Mouse (Mus musculus) intestine, postnatal 0 days (tissue): ENCODE results near the gene Pcbp2. TPM values are rescaled to one million over a fixed set of nuclear protein-coding genes. Genes with fewer than 3 reads are reported as not detected.

Source experiments
- ATAC-seq: fragments of 200-750 bp; cut with Nextera tagmentation; 2 replicates; pipeline ENCODE4 v1.8.0; 2017; ENCODE audit warnings: mild to moderate bottlenecking, moderate TSS enrichment, moderate library complexity
- H3K27ac ChIP-seq: fragments of 300-500 bp; sonication (generic); 2 replicates; pipeline ENCODE4 v1.5.1; 2014; ENCODE audit warnings: mild to moderate bottlenecking, low read depth, low read length, moderate library complexity
- H3K27me3 ChIP-seq: fragments of 300-500 bp; sonication (generic); replicated peaks from 2 replicates; pipeline ENCODE4 v1.6.1; 2014; ENCODE audit warnings: low read length, mixed read lengths; ENCODE audit not compliant: control insufficient read depth, insufficient read depth
- H3K36me3 ChIP-seq: fragments of 300-500 bp; sonication (generic); 2 replicates; pipeline ENCODE4 v1.6.1; 2014; ENCODE audit warnings: mild to moderate bottlenecking, moderate library complexity; ENCODE audit not compliant: control insufficient read depth, insufficient read depth
- H3K4me1 ChIP-seq: fragments of 300-500 bp; sonication (generic); replicated peaks from 2 replicates; pipeline ENCODE4 v1.6.1; 2014; ENCODE audit warnings: antibody characterized with exemption, low read length, mixed read lengths; ENCODE audit not compliant: control insufficient read depth, insufficient read depth
- H3K4me2 ChIP-seq: fragments of 300-500 bp; sonication (generic); replicated peaks from 2 replicates; pipeline ENCODE4 v1.6.1; 2014; ENCODE audit warnings: low read depth, mild to moderate bottlenecking, moderate library complexity
- H3K4me3 ChIP-seq: fragments of 300-500 bp; sonication (generic); 2 replicates; pipeline ENCODE4 v1.5.1; 2014; ENCODE audit warnings: low read depth, low read length
- H3K9ac ChIP-seq: fragments of 300-500 bp; sonication (generic); 2 replicates; pipeline ENCODE4 v1.6.1; 2014; ENCODE audit warnings: mild to moderate bottlenecking, low read depth, low read length
- H3K9me3 ChIP-seq: fragments of 300-500 bp; sonication (generic); 2 replicates; pipeline ENCODE4 v1.6.1; 2016; ENCODE audit warnings: mixed run types; ENCODE audit not compliant: control insufficient read depth
- CTCF ChIP-seq: sonication (generic); IDR thresholded peaks from 2 replicates; pipeline ENCODE4 v1.5.1; 2016; ENCODE audit warnings: low read depth, mild to moderate bottlenecking, control low read depth, antibody characterized with exemption, moderate library complexity
- WGBS: fragments of 180-500 bp; shearing (Covaris S2); extraction: QIAGEN DNeasy Blood & Tissue Kit; methylation state at CpG from one replicate; pipeline ENCODE4 v1.1.7; 2014; 5-methylcytosine and 5-hydroxymethylcytosine counted together
- polyA plus RNA-seq: library from polyadenylated mRNA; unstranded; fragments of >200 nt; fragmentation: Nextera tagmentation; extraction: Ambion mirVana; gene quantifications from 2 replicates; pipeline ENCODE4 v1.2.1, GENCODE M21; 2015

Pcbp2 gene
- polyA plus RNA-seq, 1 experiment from 2014 or later = 109 TPM

GRCm38 (mm10) chr15:102471295-102471645, 931 bp downstream of the Pcbp2 start:
- Histone ChIP-seq H3K36me3 (peaks cover 29% of the 10 kb centered on the region), H3K4me3 (peak overlapping the region; percentile 80), H3K9ac (peak overlapping the region; percentile 94), H3K27ac (peak overlapping the region; percentile 94), H3K4me2 (peak overlapping the region; percentile 63), H3K9me3 (no peaks in the 10 kb centered on the region), H3K4me1 (no peaks in the 10 kb centered on the region), H3K27me3 (no peaks in the 10 kb centered on the region)
- ATAC-seq = no peak
- TF ChIP-seq CTCF = no peak
- WGBS = under 1% methylated on average over 10 of the region's 10 CpGs

GRCm38 (mm10) chr15:102471727-102472126, 1.4 kb downstream of the Pcbp2 start:
- Histone ChIP-seq H3K9ac (no peak overlapping the region), H3K36me3 (peaks cover 33% of the 10 kb centered on the region), H3K27ac (no peak overlapping the region), H3K4me3 (peak overlapping the region; percentile 80), H3K4me1 (no peaks in the 10 kb centered on the region), H3K9me3 (no peaks in the 10 kb centered on the region), H3K27me3 (no peaks in the 10 kb centered on the region), H3K4me2 (peak overlapping the region; percentile 63)
- TF ChIP-seq CTCF = no peak
- no peak for ATAC-seq

GRCm38 (mm10) chr15:102473246-102473645, 2.9 kb downstream of the Pcbp2 start:
- H3K27me3 ChIP-seq = no peaks in the 10 kb centered on the region
- 51% methylated on average over 2 of the region's 2 CpGs for WGBS
- no peak for ATAC-seq
- peaks cover 47% of the 10 kb centered on the region for H3K36me3 ChIP-seq
- H3K27ac ChIP-seq = no peak overlapping the region
- no peak for TF ChIP-seq CTCF
- no peak overlapping the region for H3K4me3 ChIP-seq
- no peaks in the 10 kb centered on the region for H3K9me3 ChIP-seq
- no peaks in the 10 kb centered on the region for H3K4me1 ChIP-seq
- no peak overlapping the region for H3K9ac ChIP-seq
- H3K4me2 ChIP-seq = no peak overlapping the region

- no peak overlapping the region for H3K9ac ChIP-seq
- no peaks in the 10 kb centered on the region for H3K27me3 ChIP-seq
- ATAC-seq = no peak
- no peaks in the 10 kb centered on the region for H3K9me3 ChIP-seq
- no peak overlapping the region for H3K4me2 ChIP-seq
- H3K36me3 ChIP-seq = peaks cover 56% of the 10 kb centered on the region
- H3K4me3 ChIP-seq = no peak overlapping the region
- H3K4me1 ChIP-seq = no peaks in the 10 kb centered on the region
- H3K27ac ChIP-seq = no peak overlapping the region
- no peak for TF ChIP-seq CTCF
- WGBS = 88% methylated on average over 2 of the region's 2 CpGs
Measured at GRCm38 (mm10) chr15:102474520-102474919, 4.2 kb downstream of the Pcbp2 start.

GRCm38 (mm10) chr15:102483136-102483535, 12.8 kb downstream of the Pcbp2 start:
- H3K4me3 ChIP-seq = no peak overlapping the region
- no peak overlapping the region for H3K9ac ChIP-seq
- H3K27me3 ChIP-seq = no peaks in the 10 kb centered on the region
- no peaks in the 10 kb centered on the region for H3K9me3 ChIP-seq
- no peak overlapping the region for H3K4me2 ChIP-seq
- 89% methylated on average over 3 of the region's 3 CpGs for WGBS
- no peak for ATAC-seq
- no peak for TF ChIP-seq CTCF
- no peak overlapping the region for H3K27ac ChIP-seq
- no peaks in the 10 kb centered on the region for H3K4me1 ChIP-seq
- H3K36me3 ChIP-seq = peaks cover 74% of the 10 kb centered on the region

- no peak for TF ChIP-seq CTCF
- Histone ChIP-seq H3K27me3 (no peaks in the 10 kb centered on the region), H3K4me3 (no peak overlapping the region), H3K36me3 (peaks cover 85% of the 10 kb centered on the region), H3K4me1 (no peaks in the 10 kb centered on the region), H3K27ac (no peak overlapping the region), H3K9me3 (no peaks in the 10 kb centered on the region), H3K9ac (no peak overlapping the region), H3K4me2 (no peak overlapping the region)
- no peak for ATAC-seq
- WGBS = 90% methylated on average over 12 of the region's 12 CpGs
Measured at GRCm38 (mm10) chr15:102485853-102486252, 15.5 kb downstream of the Pcbp2 start.

GRCm38 (mm10) chr15:102487664-102488063, 17.3 kb downstream of the Pcbp2 start:
- WGBS = 60% methylated on average over 1 of the region's 1 CpGs
- Histone ChIP-seq H3K4me1 (no peaks in the 10 kb centered on the region), H3K4me3 (no peak overlapping the region), H3K27me3 (no peaks in the 10 kb centered on the region), H3K27ac (no peak overlapping the region), H3K9ac (no peak overlapping the region), H3K4me2 (no peak overlapping the region), H3K36me3 (peaks cover 85% of the 10 kb centered on the region), H3K9me3 (no peaks in the 10 kb centered on the region)
- ATAC-seq = no peak
- TF ChIP-seq CTCF = no peak
